Mouse (Mus musculus): ENCODE measurements around the gene Trmt112. TPM values are rescaled to one million over a fixed set of nuclear protein-coding genes. Genes with fewer than 3 reads are reported as not detected.
"Not testable (repeated sequence)": the region's sequence is repeated elsewhere in the genome, so short reads cannot be mapped to it uniquely, and the experiment has no call there.

Trmt112 gene
- total RNA-seq, 2 experiments from 2014 or later: 26.2 to 34.2 TPM

- DNase-seq: peak in 1 of 2 experiments; percentile 16
- intact Hi-C loops (cut with DNase I): loop anchor here (2.0 kb wide), 1 partner anchor 67 kb away; the partner anchor contains the start of gene Rps6ka4
Observed at GRCm38 (mm10) chr19:6907811-6908540, 1.5 kb upstream of the Trmt112 start.

GRCm38 (mm10) chr19:6909021-6909420, 477 bp upstream of the Trmt112 start:
- intact Hi-C loops (cut with DNase I): loop anchor here (2.0 kb wide), 1 partner anchor 68 kb away; the partner anchor contains the start of gene Rps6ka4
- no peak for DNase-seq

GRCm38 (mm10) chr19:6910306-6910705, 808 bp downstream of the Trmt112 start:
- intact Hi-C loops (cut with DNase I): not testable (repeated sequence)

DNA sequence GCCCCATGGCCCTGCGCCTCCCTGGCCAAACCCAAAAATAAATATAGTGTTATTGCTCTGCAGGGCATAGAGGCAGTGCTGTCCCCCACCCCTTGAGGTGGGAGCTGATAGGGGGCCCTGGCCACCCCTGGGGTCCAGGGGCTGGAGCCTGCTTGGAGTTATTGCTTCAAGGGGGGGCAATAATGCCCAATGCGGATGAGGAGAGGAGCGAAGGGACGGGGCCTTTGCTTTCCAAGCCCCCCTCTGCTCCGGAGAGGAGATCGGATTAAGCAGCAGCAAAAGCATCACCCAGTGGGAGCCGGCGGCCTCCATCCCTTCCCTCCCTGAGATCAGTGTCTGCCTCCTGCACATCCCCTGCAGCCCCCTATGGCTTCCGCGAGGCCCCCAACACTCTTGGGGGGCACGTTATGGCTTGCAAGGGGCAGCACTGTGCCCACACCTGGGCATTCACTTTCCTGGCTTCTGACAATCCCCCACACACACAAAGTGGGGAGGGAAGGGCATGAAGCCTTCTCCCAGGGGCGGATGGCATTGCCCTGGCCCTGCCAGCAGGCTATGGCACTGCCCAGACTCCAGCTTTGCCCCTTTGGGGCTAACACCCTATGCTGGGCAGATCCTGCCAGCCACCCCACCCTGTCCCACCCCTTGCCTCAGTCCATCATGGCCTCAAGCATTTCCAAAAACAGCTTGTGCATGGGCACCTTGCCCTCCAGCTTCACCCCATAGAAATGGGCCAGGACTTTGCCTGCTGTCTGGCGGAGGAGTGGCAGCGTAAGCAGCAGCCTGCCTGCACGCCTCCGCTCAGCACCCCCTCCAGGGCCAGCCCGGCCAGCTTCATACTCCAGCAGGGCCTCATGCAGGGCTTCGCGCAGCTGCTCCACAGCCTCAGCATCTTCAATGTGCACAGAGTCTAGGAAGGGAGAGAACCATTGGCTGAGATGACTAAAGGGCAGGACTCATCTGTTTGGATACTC, 1.9 kb downstream of the Trmt112 start:
- intact Hi-C loops (cut with DNase I): loop anchor here (1.0 kb wide), 1 partner anchor 9 kb away; no protein-coding TSS in a partner anchor
- peak in 1 of 2 experiments; percentile 12 for DNase-seq

More at GRCm38 (mm10) chr19:6910306-6910705, 808 bp downstream of the Trmt112 start:
- peak; percentile 61 to 62 for DNase-seq

DNA sequence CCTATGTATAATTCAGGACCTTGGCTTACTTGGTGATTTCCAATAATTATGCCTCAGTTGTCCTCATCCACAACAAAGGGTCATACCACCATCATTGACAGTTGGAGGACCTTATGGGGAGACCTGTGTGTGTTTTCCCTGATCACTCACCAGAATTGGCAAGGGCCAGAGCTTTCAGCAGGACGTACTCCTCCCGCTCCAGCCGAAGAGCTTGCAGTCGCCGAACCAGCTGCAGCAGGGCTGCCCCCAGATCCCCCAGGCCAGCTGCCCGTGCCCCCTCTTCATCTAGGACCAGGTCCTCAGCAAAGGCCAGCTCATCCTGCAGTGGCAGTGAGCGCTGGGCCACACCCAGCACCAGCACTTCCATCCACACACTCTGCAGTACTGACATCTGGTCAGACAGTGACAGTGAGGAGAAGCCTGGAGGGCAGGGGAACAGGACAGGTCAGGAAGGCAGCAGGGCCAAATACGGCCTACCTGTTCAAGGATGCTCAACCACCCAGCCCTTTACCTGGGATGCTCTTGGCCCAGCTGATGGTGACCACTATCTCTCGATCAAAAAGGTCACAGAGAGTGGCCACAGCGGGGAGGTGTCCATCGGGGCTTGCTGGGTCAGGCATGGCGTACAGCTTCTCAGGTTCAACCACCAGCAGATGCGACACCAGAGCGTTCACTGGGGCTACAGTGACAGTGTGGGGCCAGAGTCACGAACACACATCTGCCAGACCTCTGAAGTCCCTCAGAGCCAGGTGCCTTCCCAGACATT, 2.9 kb downstream of the Trmt112 start:
- no peak for DNase-seq
- intact Hi-C loops (cut with DNase I): loop anchor here (1.0 kb wide), 1 partner anchor 8 kb away; no protein-coding TSS in a partner anchor

DNA sequence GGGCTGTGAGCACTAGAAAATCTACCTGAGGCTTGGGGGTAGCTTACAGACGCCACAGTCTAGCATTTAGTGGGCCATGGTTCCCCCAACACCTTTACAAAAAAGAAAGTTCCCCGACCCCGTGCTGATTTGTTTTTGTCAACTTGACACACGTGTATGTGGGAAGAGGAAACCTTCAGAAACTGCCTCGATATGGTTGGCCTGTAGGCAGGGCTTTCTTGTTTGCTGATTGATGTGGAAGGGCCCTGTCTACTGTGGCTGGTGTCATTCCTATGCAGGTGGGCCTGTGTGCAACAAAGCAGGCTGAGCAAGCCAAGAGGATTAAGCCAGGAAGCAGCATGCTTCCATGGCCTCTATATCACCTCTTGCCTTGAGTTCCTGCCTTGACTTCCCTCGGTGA, 3.5 kb downstream of the Trmt112 start:
- no peak for DNase-seq
- intact Hi-C loops (cut with DNase I): no loop called here

GRCm38 (mm10) chr19:6913991-6914390, 4.5 kb downstream of the Trmt112 start:
- intact Hi-C loops (cut with DNase I): no loop called here
- peak; percentile 66 to 73 for DNase-seq

- intact Hi-C loops (cut with DNase I): no loop called here
- DNase-seq: no peak
Observed at GRCm38 (mm10) chr19:6914540-6914939, 5.0 kb downstream of the Trmt112 start.

GRCm38 (mm10) chr19:6915276-6915675, 5.8 kb downstream of the Trmt112 start:
- DNase-seq: no peak
- intact Hi-C loops (cut with DNase I): no loop called here

DNA sequence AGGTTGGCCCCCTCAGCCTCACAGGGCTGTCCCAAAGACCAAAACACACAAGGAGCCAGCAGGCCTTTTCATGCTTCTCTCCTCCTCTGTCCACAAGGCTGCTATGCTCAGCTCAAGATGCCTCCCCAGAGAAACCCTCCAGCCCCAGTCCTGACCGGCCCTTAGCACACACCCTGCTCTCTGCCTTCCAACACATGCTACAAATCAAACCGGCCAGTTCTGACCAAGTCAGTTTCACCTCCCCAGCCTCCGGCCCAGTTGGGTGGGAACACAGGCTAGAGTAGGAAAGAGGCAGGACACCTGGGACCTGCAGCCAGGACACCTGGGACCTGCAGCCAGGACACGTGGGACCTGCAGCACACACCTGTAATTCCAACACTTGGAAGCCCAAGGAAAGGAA, 7.0 kb downstream of the Trmt112 start:
- intact Hi-C loops (cut with DNase I): no loop called here
- DNase-seq: no peak

GRCm38 (mm10) chr19:6918321-6918720, 8.8 kb downstream of the Trmt112 start:
- no peak for DNase-seq
- intact Hi-C loops (cut with DNase I): no loop called here

DNA sequence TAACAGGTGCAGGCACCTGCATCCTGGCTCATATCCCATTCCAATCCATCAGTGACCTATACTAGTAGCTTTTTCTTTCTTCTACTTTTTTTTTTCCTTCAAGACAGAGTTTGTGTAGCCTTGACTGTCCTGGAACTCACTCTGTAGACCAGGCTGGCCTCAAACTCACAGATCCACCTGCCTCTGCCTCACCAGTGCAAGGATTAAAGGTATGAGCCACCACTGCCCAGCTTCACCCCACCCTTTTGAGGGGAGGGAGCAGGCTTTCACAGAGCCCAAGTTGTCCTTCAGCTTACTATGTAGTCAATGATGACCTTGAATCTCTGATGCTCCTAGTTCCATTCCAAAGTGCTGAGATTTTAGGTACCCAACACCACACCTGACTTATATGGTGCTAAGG, 9.9 kb downstream of the Trmt112 start:
- DNase-seq: no peak
- intact Hi-C loops (cut with DNase I): no loop called here

- DNase-seq: peak in 1 of 2 experiments; percentile 50
- intact Hi-C loops (cut with DNase I): loop anchor here (1.0 kb wide), 1 partner anchor 8 kb away; no protein-coding TSS in a partner anchor
Observed at GRCm38 (mm10) chr19:6919876-6920740, 10.6 kb downstream of the Trmt112 start.

- intact Hi-C loops (cut with DNase I): loop anchor here (1.0 kb wide), 1 partner anchor 9 kb away; no protein-coding TSS in a partner anchor
Observed at GRCm38 (mm10) chr19:6920741-6921636, 11.5 kb downstream of the Trmt112 start.

DNA sequence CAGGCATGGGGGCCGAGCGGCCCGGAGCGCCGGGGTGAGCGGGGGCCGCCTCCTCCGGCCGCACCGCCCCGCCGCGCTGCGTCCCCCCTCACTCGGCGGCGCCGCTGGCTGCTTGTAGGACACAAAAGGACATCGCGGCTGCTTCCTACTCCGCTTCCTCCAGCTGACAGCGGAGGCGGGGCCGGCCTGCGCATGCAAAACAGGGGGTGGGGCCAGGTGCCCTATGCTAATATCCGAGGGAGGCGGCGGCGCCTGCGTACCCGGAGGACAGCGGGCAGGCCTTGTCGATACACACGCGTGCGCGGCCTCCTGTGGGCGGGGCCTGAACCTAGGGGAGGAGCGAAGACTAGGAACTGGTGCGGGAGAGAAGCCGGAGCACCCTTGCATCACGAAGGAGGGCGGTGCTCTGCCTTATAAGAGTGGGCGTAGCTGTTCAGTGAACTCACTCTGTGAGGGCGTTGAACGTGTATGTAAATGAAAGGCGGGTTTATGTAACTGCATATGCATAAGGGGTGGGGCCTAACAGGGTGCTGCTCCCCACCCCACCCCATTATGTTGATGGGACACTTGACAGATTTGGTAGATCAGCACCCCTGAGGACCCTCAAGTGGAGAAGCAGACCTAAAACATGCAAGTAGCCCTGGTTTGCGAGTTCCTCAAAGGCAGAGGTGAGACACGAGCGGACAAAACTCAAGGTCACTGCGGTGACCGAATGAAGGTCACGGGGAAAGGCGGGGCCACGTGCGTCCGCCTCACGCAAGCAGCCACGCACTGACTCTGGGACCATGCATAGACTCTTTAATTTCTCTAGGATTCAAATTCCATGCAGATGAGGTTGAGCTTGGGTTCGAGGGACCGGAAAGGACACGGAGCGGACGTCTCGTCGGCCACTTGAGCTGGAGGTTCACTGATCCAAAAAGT, 12.4 kb downstream of the Trmt112 start, which contains the start of gene Esrra:
Esrra (minus strand) TSS at position 167 of the 921 bp plus-strand sequence.
- intact Hi-C loops (cut with DNase I): loop anchor here (2.0 kb wide), 1 partner anchor 19 kb away; the partner anchor contains the start of gene Bad
- DNase-seq: peak; percentile 100

More at GRCm38 (mm10) chr19:6920741-6921636, 11.5 kb downstream of the Trmt112 start:
- peak in 1 of 2 experiments; percentile 68 for DNase-seq

- intact Hi-C loops (cut with DNase I): loop anchor here (2.0 kb wide), 1 partner anchor 18 kb away; the partner anchor contains the start of gene Bad
- DNase-seq: no peak
Observed at GRCm38 (mm10) chr19:6922901-6923735, 13.6 kb downstream of the Trmt112 start.

Measured in heart, postnatal 10 days (tissue).